Mouse (Mus musculus): ENCODE data around the gene Tmigd3.
A peak's percentile ranks its signal among the peaks of the same experiment; 100 is the strongest.

Gene Tmigd3

DNA sequence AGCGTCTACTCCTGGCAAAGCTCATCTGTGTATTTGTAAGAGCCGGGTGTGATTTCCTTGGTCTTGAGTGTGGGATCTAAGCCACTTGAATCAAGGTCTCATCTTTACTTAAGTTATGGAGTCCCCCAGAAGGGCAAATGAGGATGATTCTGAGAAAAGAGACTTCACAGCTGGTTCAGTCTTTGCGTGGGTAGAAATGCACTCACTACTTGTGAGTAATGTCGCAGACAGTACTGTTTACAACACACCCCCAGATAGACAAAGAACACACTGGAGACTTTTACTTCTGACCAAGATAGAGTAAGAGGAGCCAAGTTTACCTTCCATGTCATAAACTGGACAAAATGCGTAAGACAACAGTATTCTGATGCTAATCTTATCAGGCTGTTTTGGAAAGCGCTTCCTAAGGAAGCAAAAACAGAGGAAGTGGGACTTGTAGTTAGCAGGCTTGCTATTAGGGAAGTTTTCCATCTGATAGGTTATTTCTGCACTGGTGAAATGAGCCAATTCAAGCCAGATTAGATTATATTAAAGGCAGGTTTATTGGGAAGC lies 6.6 kb downstream of the Tmigd3 start:
- no peak for DNase-seq

DNA sequence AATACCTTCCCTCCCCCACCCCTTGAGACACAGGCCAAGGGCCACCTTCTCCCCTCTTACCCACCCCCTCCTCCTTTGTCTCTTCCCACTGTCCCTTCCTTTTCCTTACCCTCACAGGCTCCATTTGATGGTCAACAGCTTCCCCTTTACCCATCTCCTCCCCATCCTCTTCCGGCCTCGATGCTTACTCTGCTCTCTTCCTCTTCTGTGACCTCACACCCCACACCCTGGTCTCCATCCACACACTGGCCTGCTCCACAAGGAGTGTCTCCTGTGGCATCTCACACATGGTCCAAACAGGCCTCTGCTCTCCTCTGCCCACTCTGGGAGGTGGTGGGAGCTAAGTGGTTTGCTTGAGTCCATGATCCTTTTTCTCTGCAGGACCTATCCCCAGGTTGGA lies 7.2 kb downstream of the Tmigd3 start:
- no peak for DNase-seq

DNA sequence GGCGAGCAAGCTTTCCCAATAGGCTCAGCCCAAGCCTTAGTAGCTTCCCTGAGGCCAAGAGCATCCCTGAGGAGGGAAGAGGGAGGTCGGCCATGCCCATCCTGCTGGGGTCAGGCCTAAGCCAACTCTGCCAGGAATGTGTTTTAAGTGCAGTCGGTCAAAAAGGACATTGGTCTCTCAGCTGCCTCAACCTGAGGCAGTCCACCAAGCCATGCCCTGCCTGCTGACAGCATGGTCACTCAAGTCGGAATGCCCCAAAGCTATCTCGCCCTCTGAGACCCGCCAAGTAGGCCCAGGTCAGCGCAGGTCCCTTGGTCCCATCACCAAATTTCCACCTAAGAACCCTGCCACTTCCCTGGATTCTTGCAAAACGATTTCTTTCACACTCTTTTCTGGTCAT lies 8.0 kb downstream of the Tmigd3 start:
- no peak for DNase-seq

DNA sequence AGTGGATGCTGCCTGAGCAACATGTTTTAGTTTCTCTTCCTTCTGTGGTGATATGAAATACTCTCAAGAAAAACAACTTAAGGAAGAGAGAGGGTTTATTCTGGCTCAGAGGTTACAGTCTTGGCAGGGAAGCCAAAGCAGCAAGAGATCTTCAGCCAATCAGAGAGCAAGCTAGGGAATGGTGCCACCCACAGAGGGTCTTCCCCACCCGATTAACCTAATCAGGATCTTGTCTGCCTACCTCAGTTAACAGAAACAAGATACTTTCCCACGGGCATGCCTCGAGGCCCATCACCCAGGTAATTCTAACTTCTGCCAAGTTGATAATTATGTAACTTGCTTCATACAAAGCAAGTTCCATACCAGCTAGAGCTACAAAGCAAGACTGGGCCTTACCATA lies 9.7 kb downstream of the Tmigd3 start:
- no peak for DNase-seq

DNA sequence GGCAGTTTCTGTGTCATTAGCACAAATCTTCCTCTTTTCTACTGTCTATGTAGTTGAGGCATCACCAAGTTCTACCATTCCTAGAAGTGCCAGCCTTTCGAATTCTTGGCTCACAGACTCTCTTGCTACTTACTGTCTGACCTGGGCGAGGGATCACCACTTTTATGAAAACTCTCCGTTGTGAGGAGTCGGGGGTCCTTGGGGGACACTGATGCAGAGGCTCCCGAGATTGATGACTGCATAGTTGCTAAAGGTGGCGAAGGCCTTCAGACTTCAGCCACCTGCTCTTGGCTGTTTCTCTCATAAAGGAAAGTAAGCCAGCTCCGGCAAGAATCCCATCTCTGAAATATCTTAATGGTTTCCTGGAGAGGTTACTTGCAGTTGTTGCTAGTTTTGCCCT lies 11.4 kb downstream of the Tmigd3 start:
- no peak for DNase-seq

DNA sequence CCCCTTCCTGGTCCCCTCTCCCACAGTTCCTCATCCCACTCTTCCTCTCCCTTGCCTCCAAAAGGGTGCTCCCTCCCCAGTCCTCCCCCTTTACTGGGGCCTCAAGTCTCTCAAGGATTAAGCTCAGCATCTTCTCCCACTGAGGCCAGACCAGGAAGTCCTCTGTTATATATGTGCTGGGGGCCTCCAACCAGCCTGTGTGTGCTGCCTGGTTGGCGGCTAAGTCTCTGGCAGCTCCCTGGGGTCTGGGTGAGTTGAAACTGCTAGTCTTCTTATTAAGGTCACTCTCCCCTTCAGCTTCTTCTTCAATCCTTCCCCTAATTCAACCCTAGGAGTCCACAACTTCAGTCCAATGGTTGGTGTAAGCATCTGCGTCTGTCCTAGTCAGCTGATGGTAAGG lies 12.4 kb downstream of the Tmigd3 start:
- DNase-seq = no peak

DNA sequence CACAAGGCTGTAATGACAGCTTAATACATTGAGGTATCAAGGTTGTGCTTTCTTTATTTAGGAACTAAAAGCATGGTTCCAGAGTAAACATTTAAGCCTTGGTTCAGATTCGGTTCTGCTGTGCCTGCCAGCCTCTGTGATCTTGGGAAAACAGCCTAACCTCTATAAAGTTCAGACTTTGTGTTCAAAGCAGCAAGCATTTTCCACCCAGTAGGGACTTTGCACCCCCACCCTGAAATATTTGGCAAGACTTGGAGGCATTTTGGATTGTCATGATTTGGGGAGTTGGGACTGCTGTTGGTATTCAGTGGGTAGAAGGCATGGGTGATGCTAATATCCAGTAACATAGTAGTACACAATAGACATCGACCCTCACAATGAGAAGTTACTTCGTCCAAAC lies 18.3 kb downstream of the Tmigd3 start:
- no peak for DNase-seq

DNA sequence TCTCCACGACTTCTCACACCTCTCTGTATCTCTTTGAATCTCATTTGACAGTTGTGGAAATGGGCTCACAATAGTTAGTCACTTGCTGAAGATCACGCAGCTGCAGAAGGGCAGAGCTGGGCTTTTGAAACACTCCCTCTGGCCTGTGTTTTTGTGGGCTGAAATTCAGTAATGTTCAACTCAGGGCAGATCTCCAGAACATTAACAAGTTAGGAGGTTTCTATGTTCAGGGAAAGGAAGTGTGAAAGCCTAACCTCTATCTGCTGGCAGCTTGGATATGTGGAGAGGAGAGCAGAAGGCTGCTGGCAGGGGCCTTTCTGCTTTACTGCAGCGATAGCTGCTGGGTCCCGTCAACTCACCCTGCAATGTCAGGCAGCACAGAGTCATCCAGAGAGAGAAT lies 19.5 kb downstream of the Tmigd3 start:
- DNase-seq = no peak

DNA sequence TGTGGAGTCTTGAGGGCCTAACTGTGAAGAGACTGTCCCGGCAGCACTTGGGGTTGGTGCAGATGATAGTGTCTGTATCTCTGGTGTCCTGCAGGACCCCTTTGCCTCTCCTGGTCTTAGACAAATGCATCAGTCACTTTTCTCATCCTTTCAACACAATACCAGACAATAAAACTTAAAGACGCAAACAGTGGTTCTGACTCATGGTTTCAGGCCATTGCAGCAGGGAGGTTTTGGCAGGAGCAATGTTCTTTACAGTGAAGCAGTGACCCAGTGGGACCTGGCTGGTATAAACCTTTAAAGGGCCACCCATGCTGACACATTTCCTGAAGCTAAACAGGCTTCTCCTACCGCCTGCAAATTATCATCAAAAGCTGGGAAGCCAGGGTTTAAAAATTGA lies 20.4 kb downstream of the Tmigd3 start:
- DNase-seq = no peak

DNA sequence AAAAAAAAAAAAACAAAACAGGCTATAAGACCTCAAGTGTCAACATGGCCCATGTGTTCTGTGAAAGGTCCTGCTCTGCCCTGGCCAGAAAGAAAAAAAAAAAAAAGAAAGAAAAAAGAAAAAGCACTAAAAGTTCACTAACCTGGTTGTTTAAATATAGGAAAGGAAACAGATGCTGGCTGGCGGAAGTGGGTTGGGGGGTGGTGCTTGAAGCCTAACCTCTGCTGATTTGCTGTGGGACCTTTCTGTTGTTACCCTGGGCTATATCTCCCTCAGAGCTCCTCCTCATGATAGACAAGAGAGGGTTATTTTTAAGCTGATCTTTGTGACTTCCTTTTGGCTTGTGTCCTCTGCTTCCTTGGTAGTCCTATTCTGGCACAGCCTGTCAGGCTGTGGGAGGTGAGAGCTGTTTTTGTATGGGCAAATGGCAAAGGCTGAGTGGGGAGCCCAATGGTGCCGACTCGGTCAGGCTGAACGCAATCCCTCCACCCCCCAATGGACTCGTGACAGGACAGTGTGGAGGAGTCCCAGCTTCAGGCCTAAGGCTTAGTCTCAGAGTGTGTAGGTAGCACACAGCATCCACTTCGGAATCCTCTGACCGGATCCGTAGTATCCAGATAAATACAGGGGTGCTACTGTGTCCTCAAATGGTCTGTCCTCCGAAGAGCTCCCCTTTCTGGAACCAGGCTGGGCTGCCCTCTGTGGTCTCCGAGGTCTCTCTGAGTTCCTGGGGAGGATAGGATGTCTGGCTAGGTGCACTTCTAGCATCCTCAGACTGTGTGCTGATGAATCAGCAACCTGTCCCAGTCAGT lies 21.3 kb downstream of the Tmigd3 start:
- peak; percentile 11 for DNase-seq

DNA sequence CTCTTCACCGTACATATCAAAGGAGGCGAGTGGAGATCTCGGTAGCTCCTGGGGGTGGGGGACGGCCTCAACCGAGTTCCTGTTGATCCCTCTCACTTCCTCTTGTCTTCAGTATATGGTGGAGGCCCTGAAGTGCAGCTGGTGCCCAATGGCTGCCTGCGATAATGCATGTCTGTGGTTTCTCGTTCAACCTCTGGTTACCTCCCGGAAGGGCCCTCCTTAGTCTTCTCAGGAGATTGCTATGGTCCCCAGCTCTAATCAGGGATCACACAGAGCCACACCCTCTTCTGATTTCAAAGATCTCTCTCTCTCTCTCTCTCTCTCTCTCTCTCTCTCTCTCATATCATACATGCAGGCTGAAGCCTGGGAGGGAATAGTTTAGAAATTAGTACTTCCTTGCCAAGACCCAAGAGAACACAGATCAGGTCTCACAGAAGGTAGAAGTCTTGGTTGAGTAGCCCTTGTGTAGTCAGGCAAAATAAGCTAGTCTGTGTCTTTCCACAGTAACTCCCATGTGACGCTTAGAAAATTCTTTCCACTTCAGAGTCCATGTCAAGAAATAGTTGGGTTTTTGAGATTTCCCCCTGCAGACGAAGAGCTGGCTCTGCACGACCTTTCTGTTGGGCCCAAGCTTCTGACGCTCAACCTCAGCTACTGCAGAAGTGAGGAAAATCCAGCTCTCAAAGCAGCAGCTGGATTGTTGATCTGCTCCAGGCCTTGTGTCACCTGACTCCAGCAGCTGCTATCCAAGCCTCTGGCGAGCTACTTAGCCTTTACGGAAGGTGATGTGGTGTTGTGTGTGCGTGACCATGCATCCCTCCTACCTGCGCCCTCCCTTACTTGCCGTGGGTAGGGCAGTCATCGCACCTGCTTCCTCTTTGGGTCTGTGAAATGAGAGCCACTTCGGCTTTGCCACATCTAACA lies 22.1 kb downstream of the Tmigd3 start:
- no peak for DNase-seq

DNA sequence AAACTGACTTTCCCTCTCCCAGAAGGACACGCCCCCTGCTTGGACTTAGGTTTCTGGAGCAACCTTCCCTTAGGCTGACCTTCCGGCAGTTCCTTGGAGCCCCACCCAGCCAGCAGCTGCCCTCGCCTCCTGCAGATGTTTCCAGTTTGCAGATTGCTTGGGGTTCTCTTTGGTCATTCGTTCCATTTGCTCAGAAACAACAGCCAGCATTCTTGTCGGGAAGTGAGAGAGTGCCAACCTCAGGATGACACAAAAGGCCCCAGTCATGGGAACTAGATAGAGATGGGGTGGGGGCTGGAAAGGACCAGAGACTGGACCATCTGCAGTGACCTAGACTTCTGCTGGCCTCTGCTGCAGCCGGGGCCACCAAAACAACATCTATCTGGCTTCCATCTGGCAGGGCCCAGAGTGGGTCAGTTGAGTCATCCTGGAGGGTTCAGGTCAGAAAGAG lies 23.3 kb downstream of the Tmigd3 start:
- DNase-seq = no peak

DNA sequence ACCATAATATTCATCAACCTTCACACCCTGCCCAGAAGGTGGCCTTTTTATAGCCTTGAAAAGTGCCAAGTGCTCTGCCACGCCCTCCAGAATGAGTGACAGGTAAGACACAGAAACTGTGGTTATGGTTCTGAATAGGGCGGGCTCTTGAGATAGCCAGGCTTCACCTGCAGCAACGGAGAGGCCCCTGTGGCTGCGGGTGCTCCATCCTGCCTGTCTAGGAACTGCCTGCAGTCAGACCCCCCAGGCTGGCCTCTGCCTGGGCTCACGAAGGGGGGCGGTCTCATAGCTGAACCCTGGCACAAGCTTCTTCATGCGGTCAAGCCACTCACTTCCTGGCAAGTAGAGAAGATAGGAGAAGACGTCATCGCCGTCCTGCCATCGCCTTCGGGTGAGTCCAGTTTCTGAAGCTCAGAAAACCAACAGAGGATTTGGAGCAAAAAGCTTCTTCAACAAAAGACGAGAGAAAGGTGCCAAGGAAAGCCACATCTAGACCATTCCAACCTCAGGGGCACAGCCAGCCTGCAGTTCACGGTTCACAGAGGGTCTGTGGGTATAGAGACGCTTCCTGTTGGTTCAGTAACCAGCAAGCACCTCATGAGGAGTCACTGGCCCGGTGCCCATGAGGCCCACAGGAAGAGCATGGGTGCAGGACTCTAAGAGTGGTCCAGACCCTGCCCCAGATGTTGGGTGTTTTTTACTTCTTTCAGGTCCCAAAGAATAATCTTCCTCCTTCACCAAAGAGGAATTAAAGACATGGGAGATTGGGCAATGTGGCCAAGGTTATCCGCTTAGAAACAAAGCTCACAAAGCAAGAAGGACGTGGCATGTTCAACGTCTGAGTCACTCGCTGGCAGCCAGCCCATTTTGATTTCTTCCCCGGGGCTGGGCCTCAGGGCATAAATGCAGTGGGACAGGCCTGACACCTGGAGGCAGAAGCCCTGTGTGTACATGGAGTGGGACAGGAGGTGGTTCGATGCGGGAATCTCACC lies 24.2 kb downstream of the Tmigd3 start:
- DNase-seq = peak; percentile 79

DNA sequence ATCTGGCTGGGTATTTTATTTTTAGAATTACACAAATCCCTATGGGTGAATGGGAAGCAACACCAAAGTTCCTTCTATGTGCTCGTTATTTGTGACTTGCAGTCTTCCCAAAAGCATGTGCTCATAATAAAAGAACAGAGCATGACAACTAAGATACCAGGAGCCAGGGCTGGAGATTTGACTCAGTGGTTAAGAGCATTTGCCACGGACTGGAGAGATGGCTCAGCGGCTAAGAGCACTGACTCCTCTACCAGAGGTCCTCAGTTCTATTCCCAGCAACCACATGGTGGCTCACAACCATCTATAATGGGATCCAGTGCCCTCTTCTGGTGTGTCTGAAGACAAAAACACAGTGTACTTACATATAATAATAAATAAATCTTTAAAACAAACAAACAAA lies 26.1 kb downstream of the Tmigd3 start:
- DNase-seq = no peak

DNA sequence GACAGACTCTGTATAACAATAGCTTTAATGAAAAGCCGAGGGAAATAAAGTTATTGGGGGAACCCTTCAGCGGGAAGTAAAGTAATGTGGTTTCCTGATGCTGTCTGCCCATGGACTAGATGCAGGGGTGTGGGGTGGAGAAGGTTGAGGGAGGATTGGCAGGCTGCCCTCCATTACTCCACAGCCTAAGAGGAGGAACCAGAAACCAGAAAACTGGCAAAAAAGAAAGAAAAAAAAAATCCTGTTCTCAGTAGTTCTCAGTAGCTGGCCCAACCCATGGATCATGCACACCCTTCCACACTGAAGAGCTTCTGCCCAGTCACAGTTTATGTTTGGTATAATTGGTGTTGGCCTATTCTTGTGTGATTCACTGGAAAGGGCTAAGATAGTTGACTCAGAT lies 27.6 kb downstream of the Tmigd3 start:
- no peak for DNase-seq

DNA sequence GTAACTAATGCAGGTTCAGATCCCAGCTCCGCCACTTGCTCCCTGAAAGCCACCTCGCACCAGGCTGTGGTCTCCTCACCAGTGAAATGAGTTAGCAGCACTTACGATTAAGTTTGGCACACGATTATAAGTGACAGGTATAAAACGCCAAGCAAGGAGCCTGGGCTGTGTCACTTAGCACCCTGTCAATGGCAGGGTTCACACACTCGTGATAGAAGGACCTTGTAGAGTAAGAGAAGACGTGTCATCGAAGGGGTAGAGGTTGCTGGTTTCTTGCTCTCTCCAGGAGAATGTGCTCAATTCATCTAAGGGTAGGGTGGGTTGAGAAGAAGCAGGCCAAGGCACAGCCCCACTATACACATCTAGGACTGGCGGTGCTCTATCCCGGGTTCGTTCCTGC lies 28.2 kb downstream of the Tmigd3 start:
- DNase-seq = no peak

DNA sequence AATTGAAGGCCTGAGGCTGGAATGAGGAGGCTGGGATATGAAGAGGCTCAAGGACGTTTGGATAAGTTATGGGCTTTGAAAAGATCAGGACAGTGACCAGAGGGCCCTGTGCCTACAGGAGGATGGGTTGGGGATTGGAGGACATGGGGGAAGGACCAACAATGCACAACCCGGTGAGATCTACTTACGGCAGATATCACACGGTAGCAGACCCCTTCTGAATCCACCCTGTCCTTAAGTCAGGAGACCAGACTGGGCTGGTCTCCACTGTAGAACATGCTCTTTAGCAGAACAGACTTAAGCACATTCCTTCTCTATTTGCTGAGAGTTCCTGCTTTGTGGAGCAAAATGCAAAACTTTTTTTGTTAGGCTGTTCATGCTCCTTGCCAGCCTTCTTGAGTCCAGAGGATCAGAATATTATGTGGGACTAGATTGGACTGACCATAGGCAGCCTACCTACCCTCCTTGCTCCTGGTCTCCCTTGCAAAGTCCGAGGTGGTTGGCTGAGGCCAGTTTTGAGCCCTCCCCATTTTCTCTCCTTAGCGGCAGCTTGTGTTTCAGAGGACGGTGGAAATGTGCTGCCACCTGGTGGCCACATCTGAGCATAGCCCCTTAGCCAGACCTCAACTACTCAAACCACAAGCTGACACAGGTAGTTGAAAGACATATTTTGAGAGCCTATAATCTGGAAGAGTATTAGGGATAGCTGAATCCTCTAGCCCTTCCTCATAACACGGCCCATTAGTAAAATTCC lies 28.9 kb downstream of the Tmigd3 start:
- peak; percentile 85 for DNase-seq

DNA sequence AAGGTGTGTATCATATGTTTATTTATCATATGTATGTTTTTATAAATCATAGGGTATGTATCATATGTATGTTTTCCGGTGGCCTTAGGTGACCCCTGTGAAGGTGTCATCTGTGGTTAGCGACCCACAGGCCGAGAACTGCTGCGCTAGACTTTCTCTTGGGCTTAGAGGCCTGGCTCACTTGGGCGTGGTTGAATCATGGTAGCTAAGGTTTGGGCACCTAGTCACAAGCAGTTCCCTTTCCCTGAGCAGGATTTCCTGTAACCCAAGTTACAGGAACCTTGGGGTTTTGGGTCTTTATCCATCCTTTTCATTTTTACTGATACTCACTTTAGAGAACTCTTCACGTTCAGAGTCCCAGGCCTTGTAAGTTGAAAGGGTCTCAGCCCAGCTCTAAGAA lies 29.6 kb downstream of the Tmigd3 start:
- DNase-seq = no peak

DNA sequence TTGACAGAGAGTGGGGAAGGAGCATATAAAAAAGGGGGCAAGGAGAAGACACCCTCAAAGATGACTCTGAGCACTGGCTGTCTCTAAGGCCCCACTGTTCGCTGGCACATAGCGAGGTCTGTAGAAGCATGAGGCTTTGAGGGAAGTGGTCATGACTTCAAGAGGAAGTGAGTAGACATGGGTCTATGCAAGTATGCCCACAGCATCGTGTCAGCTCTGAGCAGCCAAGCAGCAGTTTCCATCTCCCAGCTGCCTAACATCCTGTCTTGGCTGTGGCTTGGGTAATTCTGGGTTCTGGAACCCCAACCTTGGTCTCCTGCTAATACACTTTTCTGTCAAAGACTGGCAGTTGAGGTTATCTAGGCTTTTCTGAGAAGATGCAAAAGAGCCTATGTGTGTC lies 30.0 kb downstream of the Tmigd3 start:
- DNase-seq = no peak

DNA sequence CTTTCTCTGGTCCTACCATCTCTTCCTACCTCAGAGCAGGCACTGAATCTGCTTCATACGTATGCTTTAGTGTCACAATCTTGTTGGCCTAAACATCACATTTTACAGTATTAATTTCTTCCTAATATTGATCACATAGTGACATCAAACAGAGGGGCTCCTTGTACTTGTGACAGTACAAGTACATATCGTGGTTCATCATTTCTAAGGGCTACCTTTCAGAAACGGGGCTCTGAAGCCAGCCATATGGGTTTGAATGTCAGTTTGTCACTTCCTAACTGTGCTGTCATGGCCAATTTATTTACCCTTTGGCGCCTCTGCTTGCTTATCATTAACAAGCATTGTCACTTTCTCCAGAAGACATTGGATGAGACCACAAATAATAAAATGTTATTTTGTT lies 30.8 kb downstream of the Tmigd3 start:
- DNase-seq = no peak

DNA sequence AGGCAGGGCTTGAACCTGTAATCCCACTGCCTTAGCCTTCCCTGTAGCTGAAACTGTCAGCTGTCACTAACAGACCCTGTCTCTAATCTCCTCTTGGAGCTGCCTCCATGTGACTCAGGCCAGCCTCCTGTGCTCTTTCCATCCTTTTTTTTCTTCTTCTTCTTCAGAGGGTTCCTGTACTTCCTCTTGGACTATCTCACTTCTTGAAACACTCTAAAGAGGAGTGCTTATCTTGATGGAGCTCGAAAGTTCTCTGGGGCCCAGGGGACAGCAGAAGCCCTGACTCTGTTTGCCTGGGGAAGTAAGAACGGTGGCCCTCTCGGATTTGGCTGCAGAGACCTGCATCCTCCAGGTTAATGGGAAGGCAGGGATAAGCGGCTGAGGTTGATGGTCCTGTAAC lies 33.5 kb downstream of the Tmigd3 start:
- DNase-seq = no peak

DNA sequence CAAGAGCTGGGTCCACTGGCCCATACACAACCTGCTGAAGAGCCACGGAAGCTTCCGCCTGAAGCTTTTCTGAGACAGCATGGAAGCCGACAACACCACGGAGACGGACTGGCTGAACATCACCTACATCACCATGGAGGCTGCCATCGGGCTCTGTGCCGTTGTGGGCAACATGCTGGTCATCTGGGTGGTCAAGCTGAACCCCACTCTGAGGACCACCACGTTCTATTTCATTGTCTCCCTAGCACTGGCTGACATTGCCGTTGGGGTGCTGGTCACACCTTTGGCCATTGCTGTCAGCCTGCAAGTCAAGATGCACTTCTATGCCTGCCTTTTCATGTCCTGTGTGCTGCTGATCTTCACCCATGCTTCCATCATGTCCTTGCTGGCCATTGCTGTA lies 34.0 kb downstream of the Tmigd3 start:
- DNase-seq = no peak
